Mouse (Mus musculus) E14TG2a.4 (cell line): Measurements from ENCODE around the gene Iglon5.
A peak's percentile ranks its signal among the peaks of the same experiment; 100 is the strongest.

Experiments used
- H3K27me3 ChIP-seq: 2 replicates; pipeline ENCODE4 v1.6.1; 2014; ENCODE audit warnings: low read length, control low read depth; ENCODE audit not compliant: insufficient read depth
- H3K36me3 ChIP-seq: 2 replicates; pipeline ENCODE4 v1.6.1; 2014; ENCODE audit warnings: low read length, control low read depth; ENCODE audit not compliant: insufficient read depth
- H3K4me1 ChIP-seq: replicated peaks from 2 replicates; pipeline ENCODE4 v1.6.1; 2014; ENCODE audit warnings: low read depth, low read length, control low read depth
- H3K4me3 ChIP-seq: replicated peaks from 2 replicates; pipeline ENCODE4 v1.5.1; 2014; ENCODE audit warnings: mild to moderate bottlenecking, low read length
- H3K9me3 ChIP-seq: 2 replicates; pipeline ENCODE4 v1.6.1; 2014; ENCODE audit warnings: low read length, control low read depth
- CTCF ChIP-seq: conservative IDR thresholded peaks from 2 replicates; pipeline ENCODE4 v1.5.1; 2014; ENCODE audit warnings: low read length
- NANOG ChIP-seq: IDR thresholded peaks from 2 replicates; pipeline ENCODE4 v1.6.1; 2014; ENCODE audit warnings: borderline replicate concordance, low read length, mixed read lengths
- POU5F1 ChIP-seq: IDR thresholded peaks from 2 replicates; pipeline ENCODE4 v1.6.1; 2014; ENCODE audit warnings: low read length, borderline replicate concordance

Gene Iglon5

DNA sequence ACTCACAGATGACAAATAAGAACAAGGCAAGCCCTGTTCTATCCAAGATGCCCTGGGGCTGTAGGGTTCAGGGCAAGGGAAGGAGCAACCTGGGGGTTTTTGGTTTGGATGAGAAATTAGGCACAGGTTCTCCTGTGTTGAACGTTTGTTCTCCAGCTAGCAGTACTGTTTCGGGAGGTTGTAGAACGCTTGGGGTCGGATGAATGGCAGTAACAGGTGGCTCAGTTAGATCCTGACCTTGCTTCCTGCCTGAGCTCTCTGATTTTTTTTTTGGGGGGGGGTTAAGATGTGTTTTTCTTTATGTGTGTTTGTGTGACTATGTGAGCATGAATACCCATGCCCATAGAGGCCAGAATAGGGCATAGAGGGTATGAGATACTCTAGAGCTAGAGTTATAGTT, 22.6 kb upstream of the Iglon5 start:
- Histone ChIP-seq H3K27me3 (peaks cover 12% of the 10 kb centered on the region; the same call in 1 of the 2 replicates), H3K36me3 (no peaks in the 10 kb centered on the region), H3K4me3 (no peak overlapping the region), H3K4me1 (peaks cover 5% of the 10 kb centered on the region; the same call in 1 of the 2 replicates), H3K9me3 (no peaks in the 10 kb centered on the region)
- TF ChIP-seq POU5F1 (no peak), NANOG (no peak), CTCF (no peak)

DNA sequence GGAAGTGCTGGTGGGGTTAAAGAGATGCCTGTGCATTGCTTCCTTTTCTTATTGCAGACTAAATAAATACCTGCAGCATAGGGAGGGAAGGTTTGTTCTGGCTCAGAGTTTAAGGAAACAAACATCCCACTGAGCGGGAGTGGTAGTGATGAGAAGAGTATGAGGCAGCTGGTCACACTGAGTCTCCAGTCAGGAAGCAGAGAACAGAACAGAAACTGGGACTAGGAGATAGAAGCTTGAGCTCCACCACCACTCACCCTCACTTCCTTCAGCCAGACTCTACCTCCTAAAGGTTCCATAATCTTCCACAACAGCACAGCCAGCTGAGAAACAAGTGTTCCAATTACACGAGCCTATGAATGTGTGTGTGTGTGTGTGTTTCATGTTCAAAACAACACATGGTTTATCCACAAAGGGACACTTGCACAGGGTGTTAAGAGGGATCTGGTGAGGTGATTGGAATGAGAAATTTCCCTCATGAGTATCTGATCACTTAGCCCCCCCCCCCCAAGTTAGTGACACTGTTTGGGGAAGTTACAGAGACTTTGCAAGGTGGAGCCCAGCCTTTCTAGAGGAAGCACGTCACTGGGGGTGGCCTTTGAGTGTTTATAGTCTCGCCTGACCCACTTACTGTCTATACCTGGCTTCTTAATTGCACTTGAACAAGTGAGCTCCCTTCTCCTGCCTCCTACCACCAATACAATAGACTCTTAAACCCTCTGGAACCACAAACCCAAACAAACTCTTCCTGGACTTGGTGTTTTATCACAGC, 22.0 kb upstream of the Iglon5 start:
- no peaks in the 10 kb centered on the region for H3K9me3 ChIP-seq
- H3K4me3 ChIP-seq, result no peak overlapping the region

DNA sequence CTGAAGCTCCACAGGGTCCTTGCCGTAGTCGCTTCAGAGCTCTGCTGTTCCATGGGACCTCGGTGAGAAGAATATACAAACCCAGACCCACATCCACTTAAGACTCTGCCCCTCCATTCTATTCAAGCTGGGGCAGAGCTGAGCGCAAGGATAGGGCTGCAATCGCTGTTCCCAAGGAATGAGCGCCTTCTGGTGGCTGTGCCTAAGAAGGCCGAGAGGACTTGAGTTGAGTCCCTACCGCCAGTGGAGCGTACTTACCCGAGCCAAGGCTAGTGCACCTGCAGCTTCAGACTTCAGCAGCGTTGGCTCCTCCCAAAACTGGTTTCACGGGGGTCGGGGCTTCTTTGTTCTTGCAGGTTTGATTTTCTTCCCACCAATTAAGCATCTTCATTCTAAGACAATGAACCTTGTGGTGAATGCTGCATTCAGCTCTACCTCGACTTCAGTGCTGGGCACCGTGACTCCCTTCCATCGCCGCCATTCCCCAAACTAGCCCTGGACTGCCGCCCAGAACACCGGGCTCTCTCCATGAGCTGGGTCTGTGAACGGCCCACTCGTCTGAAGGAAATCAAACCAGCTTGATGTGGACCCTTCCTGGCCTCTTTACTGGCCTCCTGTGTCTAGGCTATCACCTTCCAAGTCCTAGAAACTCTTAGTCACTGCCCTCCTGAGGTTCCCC, 5.6 kb upstream of the Iglon5 start:
- Histone ChIP-seq H3K27me3 (peaks cover 54% of the 10 kb centered on the region), H3K4me1 (peaks cover 11% of the 10 kb centered on the region), H3K4me3 (peak overlapping the region; percentile 53), H3K9me3 (peaks cover 16% of the 10 kb centered on the region), H3K36me3 (no peaks in the 10 kb centered on the region)
- TF ChIP-seq CTCF (peak; percentile 58), POU5F1 (no peak), NANOG (no peak)

More for the DNA sequence above, 22.0 kb upstream of the Iglon5 start:
- H3K4me1 ChIP-seq, result peaks cover 5% of the 10 kb centered on the region; the same call in 1 of the 2 replicates
- TF ChIP-seq POU5F1 (no peak), NANOG (no peak), CTCF (no peak)
- H3K36me3 ChIP-seq, result no peaks in the 10 kb centered on the region
- H3K27me3 ChIP-seq, result peaks cover 12% of the 10 kb centered on the region; the same call in 1 of the 2 replicates

DNA sequence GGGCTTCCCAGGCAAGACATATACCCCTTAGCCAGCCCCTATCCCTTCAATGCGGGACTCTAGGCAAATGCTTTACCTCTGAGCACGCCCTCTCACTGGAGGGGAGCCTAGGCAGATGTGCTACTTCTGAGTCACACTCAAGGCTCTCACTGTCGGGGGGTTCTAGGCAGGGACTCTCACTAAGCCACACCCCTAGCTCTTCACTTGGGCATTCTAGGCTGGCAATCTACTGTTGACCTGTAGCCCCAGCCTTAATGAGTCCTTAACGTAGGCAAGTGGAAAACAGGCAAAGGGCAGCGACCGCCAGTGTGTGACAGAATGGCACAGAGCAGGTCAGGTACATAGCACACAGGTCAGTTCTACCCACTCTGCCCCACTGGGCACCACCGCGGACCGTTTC, 986 bp upstream of the Iglon5 start:
- Histone ChIP-seq H3K9me3 (no peaks in the 10 kb centered on the region), H3K4me1 (peaks cover 28% of the 10 kb centered on the region), H3K4me3 (0 out of 2 replicates have a peak overlapping the region, but pooled peaks have one; percentile 72), H3K27me3 (peaks cover 83% of the 10 kb centered on the region), H3K36me3 (no peaks in the 10 kb centered on the region)
- TF ChIP-seq POU5F1 (no peak), NANOG (no peak), CTCF (no peak)

DNA sequence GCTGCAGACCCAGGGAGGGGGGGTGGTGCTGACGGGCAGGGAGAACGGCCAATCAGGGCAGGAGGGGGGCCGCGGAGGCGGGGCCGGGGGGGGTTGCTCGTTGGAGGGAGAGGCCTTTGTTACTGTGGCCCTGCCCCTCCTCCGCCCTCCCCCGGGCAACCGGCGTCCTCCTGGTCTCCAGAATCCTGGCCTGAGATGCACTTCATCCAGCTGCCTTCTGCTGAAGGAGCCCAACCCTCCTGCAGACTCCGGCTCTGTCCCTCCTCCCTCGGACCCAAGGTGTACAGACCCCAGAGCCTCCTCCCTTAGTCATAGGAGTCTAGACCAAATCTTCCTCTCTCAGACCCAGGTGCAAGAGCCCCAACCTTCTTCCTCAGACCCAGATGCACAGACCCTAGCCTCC, 308 bp upstream of the Iglon5 start:
- Histone ChIP-seq H3K4me3 (peak overlapping the region; percentile 72), H3K9me3 (no peaks in the 10 kb centered on the region), H3K36me3 (no peaks in the 10 kb centered on the region), H3K27me3 (peaks cover 83% of the 10 kb centered on the region), H3K4me1 (peaks cover 24% of the 10 kb centered on the region)
- TF ChIP-seq NANOG, result no peak
- TF ChIP-seq POU5F1, result no peak
- no peak for TF ChIP-seq CTCF

DNA sequence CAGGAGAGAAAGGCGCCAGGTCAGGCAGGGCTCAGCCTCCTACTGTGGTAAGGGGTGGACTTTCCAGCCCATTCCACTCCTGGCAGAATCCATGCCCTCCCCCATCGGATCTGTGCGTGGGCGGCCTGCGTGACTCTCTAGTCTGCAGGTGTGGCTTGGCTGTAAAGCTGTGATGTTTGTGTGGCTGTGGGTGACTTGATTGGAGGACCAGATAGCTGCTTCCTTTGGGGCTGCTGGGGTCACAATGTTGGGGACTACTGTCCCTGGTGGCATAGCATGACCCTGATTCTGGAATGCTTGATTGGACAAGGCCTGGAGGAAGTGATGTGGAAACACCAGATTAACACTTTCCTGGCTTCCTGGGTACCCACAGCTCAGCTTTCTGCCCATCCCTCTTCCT, 1.2 kb downstream of the Iglon5 start:
- Histone ChIP-seq H3K36me3 (no peaks in the 10 kb centered on the region), H3K27me3 (peaks cover 78% of the 10 kb centered on the region), H3K9me3 (no peaks in the 10 kb centered on the region), H3K4me1 (peaks cover 24% of the 10 kb centered on the region), H3K4me3 (no peak overlapping the region)
- no peak for TF ChIP-seq CTCF
- TF ChIP-seq NANOG, result no peak
- no peak for TF ChIP-seq POU5F1

DNA sequence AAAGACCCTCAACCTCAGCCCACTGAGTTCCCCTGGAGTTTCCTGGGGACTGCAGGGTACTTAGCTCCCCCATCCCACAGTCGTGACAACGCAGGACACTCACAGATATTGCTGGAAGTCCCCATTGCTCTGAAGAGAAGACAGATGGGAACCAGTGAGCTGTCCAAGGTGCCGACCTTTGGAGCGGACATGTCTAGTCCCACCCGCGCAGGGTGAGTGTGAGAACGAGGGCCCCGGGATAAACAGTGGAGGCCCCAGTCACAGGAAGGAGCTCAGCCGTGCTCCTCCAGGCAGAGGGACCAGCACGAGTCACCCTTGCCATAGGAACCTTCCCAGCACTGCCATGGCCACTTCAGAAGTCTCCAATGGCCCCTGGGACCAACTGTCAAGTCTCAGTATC, 6.6 kb downstream of the Iglon5 start:
- TF ChIP-seq NANOG (no peak), POU5F1 (no peak), CTCF (no peak)
- Histone ChIP-seq H3K27me3 (peaks cover 53% of the 10 kb centered on the region), H3K4me3 (no peak overlapping the region), H3K36me3 (no peaks in the 10 kb centered on the region), H3K9me3 (no peaks in the 10 kb centered on the region), H3K4me1 (peaks cover 8% of the 10 kb centered on the region)

DNA sequence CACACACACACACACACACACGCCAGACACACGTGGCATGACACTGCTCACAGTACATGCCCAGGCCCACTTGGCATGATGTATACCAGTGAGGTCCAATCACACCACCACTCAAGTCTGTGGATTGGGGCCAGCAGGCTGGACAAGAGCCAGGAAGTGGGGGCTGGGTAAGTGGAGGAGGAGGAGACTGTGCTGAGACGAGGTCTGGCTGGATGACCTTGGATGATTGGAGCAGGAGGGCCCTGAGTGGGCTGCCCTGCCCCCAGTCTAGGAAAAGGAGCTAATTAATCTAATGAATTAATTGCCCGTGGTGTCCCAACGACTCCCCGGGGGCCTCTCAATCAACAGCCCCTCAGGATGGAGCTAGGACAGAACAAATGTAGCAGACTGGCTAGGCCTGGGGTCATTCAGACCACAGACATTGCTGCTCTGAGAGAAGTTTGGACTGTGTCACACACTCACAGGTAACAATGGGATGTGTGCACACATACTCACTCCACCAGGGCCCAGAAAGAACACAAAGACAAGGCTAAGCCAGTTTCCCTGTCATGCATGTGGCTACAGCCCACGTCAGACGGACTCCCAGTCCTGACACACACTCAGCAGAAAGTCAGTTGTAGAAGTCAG, 7.7 kb downstream of the Iglon5 start:
- Histone ChIP-seq H3K36me3 (no peaks in the 10 kb centered on the region), H3K4me3 (no peak overlapping the region), H3K4me1 (peaks cover 9% of the 10 kb centered on the region), H3K9me3 (no peaks in the 10 kb centered on the region), H3K27me3 (peaks cover 55% of the 10 kb centered on the region)
- TF ChIP-seq NANOG (no peak), POU5F1 (no peak), CTCF (no peak)
